Mouse (Mus musculus): ENCODE measurements around the gene Sgsh. TPM values are rescaled to one million over a fixed set of nuclear protein-coding genes. Genes with fewer than 3 reads are reported as not detected.
A peak's percentile ranks its signal among the peaks of the same experiment; 100 is the strongest.

The Sgsh gene
- polyA plus RNA-seq, 1 experiment: 4.2 TPM

DNA sequence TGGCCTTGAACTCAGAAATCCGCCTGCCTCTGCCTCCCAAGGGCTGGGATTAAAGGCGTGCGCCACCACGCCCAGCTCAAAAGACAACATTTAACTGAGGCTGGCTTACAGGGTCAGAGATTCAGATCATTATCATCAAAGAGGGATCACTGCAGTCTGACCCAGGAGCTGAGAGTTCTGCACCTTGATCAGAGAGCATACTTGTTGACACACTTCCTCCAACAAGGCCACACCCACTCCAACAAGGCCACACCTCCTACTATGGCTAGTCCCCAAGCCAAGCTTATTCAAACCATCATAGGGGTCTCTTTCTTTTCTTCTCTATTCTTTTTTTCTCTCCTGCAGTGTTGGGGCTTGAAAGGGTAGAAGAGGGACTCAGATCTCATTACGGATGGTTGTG is 31.0 kb upstream of the Sgsh start:
- H3K4me2 ChIP-seq (ENCODE audit: low read depth): no peak overlapping the region
- no peak overlapping the region for H3ac ChIP-seq (ENCODE audit: control insufficient read depth, insufficient read length)
- no peaks in the 10 kb centered on the region for H3K79me2 ChIP-seq (ENCODE audit: control insufficient read depth, insufficient read depth)
- no peaks in the 10 kb centered on the region for H3K36me3 ChIP-seq (ENCODE audit: control insufficient read depth, insufficient read depth)
- H3K4me3 ChIP-seq: no peak overlapping the region
- TF ChIP-seq CEBPB (IDR thresholded peaks at IDR 0.05; ENCODE audit: insufficient read depth, poor library complexity, severe bottlenecking) (no peak), POLR2AphosphoS2 (IDR thresholded peaks at IDR 0.05; ENCODE audit: insufficient read length, low read depth) (no peak), MAX (IDR thresholded peaks at IDR 0.05; ENCODE audit: low read depth) (no peak), MYOD1 (IDR thresholded peaks at IDR 0.05; ENCODE audit: control insufficient read depth in 1 of 3, insufficient read length in 2 of 3, low read depth in 2 of 3) (no peak), SRF (IDR thresholded peaks at IDR 0.05; ENCODE audit: control insufficient read depth, insufficient read length, low read depth) (no peak), E2F4 (IDR thresholded peaks at IDR 0.05; ENCODE audit: insufficient read depth) (no peak), REST (IDR thresholded peaks at IDR 0.05; ENCODE audit: insufficient read depth, insufficient read length) (no peak), USF1 (IDR thresholded peaks at IDR 0.05; ENCODE audit: low read depth) (no peak), MYOG (IDR thresholded peaks at IDR 0.05; ENCODE audit: control insufficient read depth in 1 of 3, insufficient read depth in 1 of 3, insufficient read length in 2 of 3, low read depth in 2 of 3) (no peak), POLR2A (IDR thresholded peaks at IDR 0.05; ENCODE audit: insufficient read length, low read depth) (no peak), TCF3 (IDR thresholded peaks at IDR 0.05; ENCODE audit: insufficient read length, low read depth) (no peak), TCF12 (IDR thresholded peaks at IDR 0.05; ENCODE audit: insufficient read depth, poor library complexity, severe bottlenecking) (no peak)
- H3K27me3 ChIP-seq (ENCODE audit: control insufficient read depth, insufficient read depth, insufficient read length): no peaks in the 10 kb centered on the region

DNA sequence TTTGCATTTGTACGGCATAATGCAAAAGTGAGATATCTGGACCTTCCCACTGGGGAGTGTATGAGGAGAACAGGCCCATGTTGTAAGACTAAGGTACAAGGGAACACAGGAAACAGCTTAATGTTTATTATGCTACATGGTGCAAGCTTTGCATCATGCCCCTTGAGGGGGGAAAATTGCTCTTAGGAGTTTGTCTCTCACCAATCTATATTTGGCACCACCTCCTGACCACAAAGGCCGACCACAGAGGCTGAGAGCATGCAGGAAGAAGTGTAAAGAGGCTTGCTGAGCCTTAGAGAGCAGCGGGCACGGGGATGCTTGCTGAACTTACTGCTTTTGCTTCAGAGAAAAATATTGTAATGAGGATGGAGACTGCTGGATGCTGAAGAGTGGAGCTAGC is 29.6 kb upstream of the Sgsh start:
- no peaks in the 10 kb centered on the region for H3K36me3 ChIP-seq (ENCODE audit: control insufficient read depth, insufficient read depth)
- TF ChIP-seq TCF3 (IDR thresholded peaks at IDR 0.05; ENCODE audit: insufficient read length, low read depth) (no peak), CEBPB (IDR thresholded peaks at IDR 0.05; ENCODE audit: insufficient read depth, poor library complexity, severe bottlenecking) (peak; percentile 88)
- no peaks in the 10 kb centered on the region for H3K79me2 ChIP-seq (ENCODE audit: control insufficient read depth, insufficient read depth)
- H3K27me3 ChIP-seq (ENCODE audit: control insufficient read depth, insufficient read depth, insufficient read length): no peaks in the 10 kb centered on the region
- no peak overlapping the region for H3ac ChIP-seq (ENCODE audit: control insufficient read depth, insufficient read length)
- no peak overlapping the region for H3K4me3 ChIP-seq
- H3K4me2 ChIP-seq (ENCODE audit: low read depth): peak overlapping the region; percentile 57

DNA sequence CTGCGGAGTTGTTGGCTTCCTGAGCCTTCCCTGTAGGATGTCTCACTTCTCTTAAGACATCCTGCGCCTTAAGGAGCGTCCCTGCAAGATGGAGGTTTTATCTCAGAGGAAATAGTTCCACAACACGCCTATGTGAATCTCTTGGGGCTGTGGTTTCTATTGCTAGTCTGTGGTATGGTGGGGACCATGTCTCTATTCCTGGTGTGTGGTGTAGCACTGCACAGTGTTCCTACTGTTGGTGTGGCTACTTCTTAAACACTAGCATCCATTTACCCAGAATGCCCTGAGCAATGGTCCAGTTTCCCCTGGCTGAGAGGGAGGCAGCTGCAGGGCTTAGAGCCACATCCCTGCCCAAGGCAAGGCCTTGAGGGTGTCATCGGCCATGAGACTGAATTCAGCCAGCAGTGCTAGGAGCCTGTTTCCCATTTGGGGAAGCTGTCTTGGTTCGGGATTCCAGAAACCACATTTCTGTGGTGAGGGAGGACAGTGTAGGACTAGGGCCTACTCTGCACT is 27.1 kb upstream of the Sgsh start:
- Histone ChIP-seq H3ac (ENCODE audit: control insufficient read depth, insufficient read length) (no peak overlapping the region), H3K4me3 (no peak overlapping the region), H3K79me2 (ENCODE audit: control insufficient read depth, insufficient read depth) (no peaks in the 10 kb centered on the region), H3K4me2 (ENCODE audit: low read depth) (no peak overlapping the region), H3K36me3 (ENCODE audit: control insufficient read depth, insufficient read depth) (no peaks in the 10 kb centered on the region), H3K27me3 (ENCODE audit: control insufficient read depth, insufficient read depth, insufficient read length) (no peaks in the 10 kb centered on the region)
- TF ChIP-seq SRF (IDR thresholded peaks at IDR 0.05; ENCODE audit: control insufficient read depth, insufficient read length, low read depth) (no peak), USF1 (IDR thresholded peaks at IDR 0.05; ENCODE audit: low read depth) (no peak), CEBPB (IDR thresholded peaks at IDR 0.05; ENCODE audit: insufficient read depth, poor library complexity, severe bottlenecking) (no peak), TCF3 (IDR thresholded peaks at IDR 0.05; ENCODE audit: insufficient read length, low read depth) (no peak), POLR2A (IDR thresholded peaks at IDR 0.05; ENCODE audit: insufficient read length, low read depth) (no peak), MAX (IDR thresholded peaks at IDR 0.05; ENCODE audit: low read depth) (no peak), POLR2AphosphoS2 (IDR thresholded peaks at IDR 0.05; ENCODE audit: insufficient read length, low read depth) (no peak), E2F4 (IDR thresholded peaks at IDR 0.05; ENCODE audit: insufficient read depth) (no peak), REST (IDR thresholded peaks at IDR 0.05; ENCODE audit: insufficient read depth, insufficient read length) (no peak), TCF12 (IDR thresholded peaks at IDR 0.05; ENCODE audit: insufficient read depth, poor library complexity, severe bottlenecking) (no peak), MYOG (IDR thresholded peaks at IDR 0.05; ENCODE audit: control insufficient read depth in 1 of 3, insufficient read depth in 1 of 3, insufficient read length in 2 of 3, low read depth in 2 of 3) (no peak), MYOD1 (IDR thresholded peaks at IDR 0.05; ENCODE audit: control insufficient read depth in 1 of 3, insufficient read length in 2 of 3, low read depth in 2 of 3) (no peak)

DNA sequence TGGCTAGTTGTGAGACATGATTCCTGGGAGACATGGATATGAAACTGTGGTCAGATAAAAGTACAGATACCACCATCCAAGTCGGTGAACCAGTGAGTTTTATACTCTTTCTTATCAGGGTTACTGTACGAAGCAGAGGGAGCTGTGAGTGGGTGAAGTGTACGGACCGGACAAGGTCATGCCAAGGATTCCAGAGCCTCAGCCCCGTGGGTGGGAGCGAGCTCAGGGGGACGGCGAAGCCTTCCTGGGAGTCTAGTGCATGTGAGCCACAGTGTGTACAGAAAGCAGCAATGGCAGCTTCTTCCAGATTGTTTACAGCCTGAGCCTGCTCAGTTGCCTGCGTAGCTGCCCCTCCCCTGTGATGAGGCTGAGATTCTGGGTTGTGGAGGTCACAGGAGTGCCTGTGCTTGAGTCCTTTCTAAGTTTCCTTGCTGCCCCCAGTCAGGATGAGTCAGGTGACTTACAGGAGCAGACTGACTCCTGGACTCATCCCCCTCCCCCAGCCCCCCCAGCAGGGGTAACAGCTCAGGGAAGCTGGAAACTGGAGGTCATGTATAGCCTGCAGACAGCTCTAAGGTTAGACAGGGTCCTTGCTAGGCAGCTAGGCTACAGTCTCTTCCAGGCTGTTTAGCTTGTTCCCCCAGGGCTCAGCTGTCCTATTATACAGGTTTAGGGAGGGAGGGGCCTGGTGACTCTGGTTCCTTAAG is 26.4 kb upstream of the Sgsh start:
- Histone ChIP-seq H3K4me2 (ENCODE audit: low read depth) (no peak overlapping the region), H3K36me3 (ENCODE audit: control insufficient read depth, insufficient read depth) (no peaks in the 10 kb centered on the region), H3K27me3 (ENCODE audit: control insufficient read depth, insufficient read depth, insufficient read length) (no peaks in the 10 kb centered on the region), H3ac (ENCODE audit: control insufficient read depth, insufficient read length) (no peak overlapping the region), H3K4me3 (no peak overlapping the region), H3K79me2 (ENCODE audit: control insufficient read depth, insufficient read depth) (no peaks in the 10 kb centered on the region)
- no peak for TF ChIP-seq MAX (IDR thresholded peaks at IDR 0.05; ENCODE audit: low read depth)
- no peak for TF ChIP-seq MYOG (IDR thresholded peaks at IDR 0.05; ENCODE audit: control insufficient read depth in 1 of 3, insufficient read depth in 1 of 3, insufficient read length in 2 of 3, low read depth in 2 of 3)
- no peak for TF ChIP-seq POLR2AphosphoS2 (IDR thresholded peaks at IDR 0.05; ENCODE audit: insufficient read length, low read depth)
- TF ChIP-seq CEBPB (IDR thresholded peaks at IDR 0.05; ENCODE audit: insufficient read depth, poor library complexity, severe bottlenecking): no peak
- no peak for TF ChIP-seq REST (IDR thresholded peaks at IDR 0.05; ENCODE audit: insufficient read depth, insufficient read length)
- TF ChIP-seq TCF12 (IDR thresholded peaks at IDR 0.05; ENCODE audit: insufficient read depth, poor library complexity, severe bottlenecking): no peak
- no peak for TF ChIP-seq TCF3 (IDR thresholded peaks at IDR 0.05; ENCODE audit: insufficient read length, low read depth)
- TF ChIP-seq POLR2A (IDR thresholded peaks at IDR 0.05; ENCODE audit: insufficient read length, low read depth): no peak
- no peak for TF ChIP-seq USF1 (IDR thresholded peaks at IDR 0.05; ENCODE audit: low read depth)
- no peak for TF ChIP-seq MYOD1 (IDR thresholded peaks at IDR 0.05; ENCODE audit: control insufficient read depth in 1 of 3, insufficient read length in 2 of 3, low read depth in 2 of 3)
- no peak for TF ChIP-seq E2F4 (IDR thresholded peaks at IDR 0.05; ENCODE audit: insufficient read depth)
- no peak for TF ChIP-seq SRF (IDR thresholded peaks at IDR 0.05; ENCODE audit: control insufficient read depth, insufficient read length, low read depth)

Data from myocyte (in vitro differentiated cells).